Mouse (Mus musculus) mouse trophoblast stem cell (cell line): ENCODE measurements around the gene Gm8890.
"Not testable (repeated sequence)": the region's sequence is repeated elsewhere in the genome, so short reads cannot be mapped to it uniquely, and the experiment has no call there.

ENCODE experiments used
- in situ Hi-C, 2 experiments: fragments of 300-500 bp; cut with MseI, MboI; formaldehyde crosslinking; loops; 2 replicates in 1 of 2; 3 replicates in 1 of 2; pipeline ENCODE4 v1.15.1; 2025

The Gm8890 gene

DNA sequence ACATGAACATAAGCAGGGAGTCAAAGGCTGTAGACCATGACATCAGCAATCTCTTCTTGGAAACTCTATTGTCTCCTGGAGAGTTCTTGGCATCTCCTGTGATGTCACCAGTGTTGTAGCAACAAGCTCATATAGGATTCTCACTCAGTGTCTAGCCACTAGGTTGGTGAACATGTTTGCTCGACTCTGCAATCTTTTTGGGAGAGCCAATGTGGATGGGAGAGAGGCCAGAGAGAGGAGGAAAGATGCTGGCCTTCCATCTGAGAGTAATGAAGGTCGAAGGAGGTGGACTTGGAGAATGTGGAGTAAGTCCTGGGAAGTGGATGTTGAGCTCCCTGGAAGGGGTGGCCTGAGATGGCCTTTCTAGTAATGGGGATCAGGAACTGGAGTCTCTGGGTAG, at the start of gene Gm8890:
TSS of gene Gm8890 (plus strand) at position 301 of the 400 bp plus-strand sequence.
- in situ Hi-C loops = not testable (repeated sequence)

DNA sequence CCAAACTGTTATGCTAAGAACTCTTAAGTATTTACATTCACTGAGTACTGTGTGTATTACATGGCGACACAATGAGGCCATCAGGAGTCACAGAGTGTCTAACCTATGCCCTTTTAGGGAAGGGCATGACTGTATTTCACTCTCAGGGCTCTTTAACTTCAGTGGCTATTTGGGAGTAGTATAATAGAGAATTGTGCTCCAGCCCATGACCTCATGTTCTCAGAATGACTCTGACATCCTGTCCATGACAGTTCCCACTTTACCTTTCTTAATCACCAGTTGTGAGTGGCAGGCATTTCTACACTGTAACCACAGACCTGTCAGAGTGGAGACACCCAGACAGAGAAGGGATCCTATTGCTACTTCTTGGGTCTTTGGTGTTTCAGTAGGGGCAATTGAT, 388 bp downstream of the Gm8890 start:
- in situ Hi-C loops = not testable (repeated sequence)
